Mouse (Mus musculus): ENCODE data around the gene Ube2g2. TPM values are rescaled to one million over a fixed set of nuclear protein-coding genes. Genes with fewer than 3 reads are reported as not detected.

Gene Ube2g2
- polyA plus RNA-seq, 1 experiment from 2014 or later: 72.8 TPM

DNA sequence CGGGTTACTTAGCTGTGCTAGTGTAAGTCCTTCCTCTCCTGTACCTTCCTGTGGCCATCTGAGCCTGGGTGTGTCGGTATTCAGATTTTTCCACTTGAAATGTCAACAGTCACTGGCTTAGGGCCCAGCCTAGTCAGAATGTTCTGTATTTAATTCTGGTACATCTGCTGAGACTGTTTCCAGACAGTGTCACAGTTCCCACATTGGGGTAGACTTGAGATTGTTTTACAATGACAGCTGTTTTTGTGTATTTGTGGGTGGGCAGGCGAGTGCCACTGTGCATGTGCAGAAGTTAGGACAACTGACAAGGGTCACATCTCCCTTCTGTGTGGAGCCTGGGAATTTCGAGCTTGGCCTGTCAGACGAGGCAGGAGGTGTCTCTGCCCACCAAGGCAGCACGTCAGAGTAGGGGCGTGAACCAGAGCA is 2.5 kb downstream of the Ube2g2 start:
- no peak overlapping the region for H3K4me3 ChIP-seq
- peak overlapping the region; percentile 65 for H3K27ac ChIP-seq (ENCODE audit: poor library complexity, severe bottlenecking)
- H3K4me1 ChIP-seq (replicated peaks): peaks cover 50% of the 10 kb centered on the region
- H3K9me3 ChIP-seq (replicated peaks): no peaks in the 10 kb centered on the region
- H3K36me3 ChIP-seq: no peaks in the 10 kb centered on the region
- WGBS: 53% methylated on average over 7 of the region's 7 CpGs
- ATAC-seq (ENCODE audit: insufficient number of reproducible peaks, low FRiP score): no peak
- H3K4me2 ChIP-seq: peak overlapping the region; percentile 76
- no peaks in the 10 kb centered on the region for H3K27me3 ChIP-seq (replicated peaks)
- peak overlapping the region; percentile 17 for H3K9ac ChIP-seq

DNA sequence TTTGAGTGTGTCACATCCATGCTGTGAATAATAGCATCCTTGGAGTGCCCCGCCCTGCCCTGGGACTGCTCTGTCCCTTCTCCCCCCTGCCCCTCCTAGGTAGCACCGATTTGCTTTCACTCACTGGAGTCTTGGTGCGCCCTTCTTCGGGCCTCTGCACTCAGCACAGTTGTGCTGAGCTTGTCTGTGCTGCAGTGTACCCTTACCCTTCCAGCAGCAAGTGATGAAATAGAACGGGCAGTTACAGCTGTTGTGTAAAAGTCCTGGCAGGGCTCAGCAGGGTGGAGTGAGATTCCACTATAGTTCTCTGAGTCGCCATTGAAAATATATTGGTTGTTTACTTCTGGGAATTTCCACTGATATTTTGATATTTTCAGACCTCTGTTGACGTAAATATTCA is 4.0 kb downstream of the Ube2g2 start:
- no peak overlapping the region for H3K27ac ChIP-seq (ENCODE audit: poor library complexity, severe bottlenecking)
- 0 out of 2 replicates have a peak, but pooled peaks cover 4% of the 10 kb centered on the region for H3K36me3 ChIP-seq
- no peaks in the 10 kb centered on the region for H3K9me3 ChIP-seq (replicated peaks)
- no peak overlapping the region for H3K9ac ChIP-seq
- no peak overlapping the region for H3K4me3 ChIP-seq
- 83% methylated on average over 7 of the region's 7 CpGs for WGBS
- no peaks in the 10 kb centered on the region for H3K27me3 ChIP-seq (replicated peaks)
- H3K4me2 ChIP-seq: no peak overlapping the region
- peaks cover 55% of the 10 kb centered on the region for H3K4me1 ChIP-seq (replicated peaks)
- ATAC-seq (ENCODE audit: insufficient number of reproducible peaks, low FRiP score): no peak

DNA sequence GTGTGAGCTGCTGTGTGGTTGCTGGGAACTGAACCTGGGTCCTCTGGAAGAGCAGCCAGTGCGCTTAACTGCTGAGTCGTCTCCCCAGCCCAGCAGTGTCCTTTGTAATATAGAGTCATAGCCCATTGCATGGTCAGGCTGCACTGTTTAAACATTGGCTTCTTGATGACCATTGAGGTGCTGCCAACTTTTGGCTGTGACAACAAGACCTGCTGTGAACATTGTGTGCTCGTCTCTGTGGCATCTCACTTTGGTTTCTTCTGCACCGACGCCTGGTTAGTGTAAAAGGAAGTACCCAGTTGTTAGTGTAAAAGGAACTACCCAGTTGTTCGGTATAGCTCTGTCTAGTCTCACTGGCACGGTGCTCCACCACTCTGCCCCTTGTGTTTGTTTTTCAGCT is 4.5 kb downstream of the Ube2g2 start:
- WGBS: 76% methylated on average over 7 of the region's 7 CpGs
- ATAC-seq (ENCODE audit: insufficient number of reproducible peaks, low FRiP score): no peak
- Histone ChIP-seq H3K27ac (ENCODE audit: poor library complexity, severe bottlenecking) (no peak overlapping the region), H3K9ac (no peak overlapping the region), H3K36me3 (peaks cover 9% of the 10 kb centered on the region), H3K9me3 (replicated peaks) (no peaks in the 10 kb centered on the region), H3K4me1 (replicated peaks) (peaks cover 55% of the 10 kb centered on the region), H3K4me2 (no peak overlapping the region), H3K27me3 (replicated peaks) (no peaks in the 10 kb centered on the region), H3K4me3 (no peak overlapping the region)

GRCm38 (mm10) chr10:77627497-77627896 is 5.4 kb downstream of the Ube2g2 start:
- Histone ChIP-seq H3K36me3 (peaks cover 16% of the 10 kb centered on the region), H3K27me3 (replicated peaks) (no peaks in the 10 kb centered on the region), H3K9me3 (replicated peaks) (no peaks in the 10 kb centered on the region), H3K4me3 (no peak overlapping the region), H3K4me2 (no peak overlapping the region), H3K9ac (no peak overlapping the region), H3K4me1 (replicated peaks) (peaks cover 52% of the 10 kb centered on the region), H3K27ac (ENCODE audit: poor library complexity, severe bottlenecking) (no peak overlapping the region)
- 29% methylated on average over 2 of the region's 2 CpGs for WGBS
- peak; percentile 79 for ATAC-seq (ENCODE audit: insufficient number of reproducible peaks, low FRiP score)

DNA sequence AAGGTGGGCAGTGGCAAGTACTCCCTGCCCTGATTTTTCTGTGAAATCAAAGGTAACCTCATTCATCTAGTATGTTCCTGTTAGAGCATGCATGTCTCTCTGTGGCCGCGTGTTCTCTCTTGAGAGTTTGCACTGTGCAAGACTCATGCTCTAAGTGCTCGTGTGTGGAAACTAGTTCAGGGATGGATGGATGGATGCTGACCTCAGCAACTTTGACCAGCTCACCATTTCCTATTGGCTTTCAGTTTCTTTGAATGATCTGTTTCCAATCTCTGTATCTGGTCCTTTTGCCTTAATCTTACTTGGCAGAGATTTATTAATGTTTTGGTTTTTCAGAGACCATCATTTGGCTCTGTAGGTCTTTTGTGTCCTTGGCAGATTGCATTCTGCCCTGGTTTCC is 7.1 kb downstream of the Ube2g2 start:
- Histone ChIP-seq H3K4me1 (replicated peaks) (peaks cover 52% of the 10 kb centered on the region), H3K9ac (no peak overlapping the region), H3K27me3 (replicated peaks) (no peaks in the 10 kb centered on the region), H3K27ac (ENCODE audit: poor library complexity, severe bottlenecking) (no peak overlapping the region), H3K4me3 (no peak overlapping the region), H3K36me3 (peaks cover 27% of the 10 kb centered on the region), H3K9me3 (replicated peaks) (no peaks in the 10 kb centered on the region), H3K4me2 (no peak overlapping the region)
- ATAC-seq (ENCODE audit: insufficient number of reproducible peaks, low FRiP score): no peak
- 85% methylated on average over 3 of the region's 3 CpGs for WGBS

DNA sequence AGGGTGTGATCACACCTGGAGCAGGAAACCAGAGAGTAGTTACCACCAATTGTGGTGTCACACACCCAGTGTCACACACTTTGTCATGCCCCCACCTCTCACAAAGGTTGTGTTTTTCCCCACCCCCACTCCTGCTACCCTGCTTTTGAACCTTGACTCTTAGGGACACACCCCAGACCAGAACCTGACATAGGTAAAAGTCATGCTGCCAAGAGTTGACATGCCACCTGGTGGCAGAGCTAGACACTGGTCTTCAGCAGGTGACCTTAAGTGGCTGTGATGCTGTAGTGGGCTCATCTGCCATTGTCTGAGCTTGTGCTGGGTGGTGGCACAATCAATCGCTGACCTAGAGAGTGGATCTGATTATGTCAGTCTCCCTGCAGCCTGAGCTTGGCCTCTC is 7.9 kb downstream of the Ube2g2 start:
- ATAC-seq (ENCODE audit: insufficient number of reproducible peaks, low FRiP score): no peak
- Histone ChIP-seq H3K27me3 (replicated peaks) (no peaks in the 10 kb centered on the region), H3K27ac (ENCODE audit: poor library complexity, severe bottlenecking) (no peak overlapping the region), H3K4me2 (no peak overlapping the region), H3K9ac (no peak overlapping the region), H3K4me3 (no peak overlapping the region), H3K9me3 (replicated peaks) (no peaks in the 10 kb centered on the region), H3K4me1 (replicated peaks) (peaks cover 51% of the 10 kb centered on the region), H3K36me3 (peaks cover 27% of the 10 kb centered on the region)
- 82% methylated on average over 1 of the region's 1 CpGs for WGBS

- H3K27me3 ChIP-seq (replicated peaks): no peaks in the 10 kb centered on the region
- no peak overlapping the region for H3K4me3 ChIP-seq
- 79% methylated on average over 6 of the region's 6 CpGs for WGBS
- no peak overlapping the region for H3K4me2 ChIP-seq
- H3K27ac ChIP-seq (ENCODE audit: poor library complexity, severe bottlenecking): peak overlapping the region; percentile 41
- no peaks in the 10 kb centered on the region for H3K9me3 ChIP-seq (replicated peaks)
- no peak for ATAC-seq (ENCODE audit: insufficient number of reproducible peaks, low FRiP score)
- peaks cover 36% of the 10 kb centered on the region for H3K36me3 ChIP-seq
- H3K9ac ChIP-seq: no peak overlapping the region
- H3K4me1 ChIP-seq (replicated peaks): peaks cover 62% of the 10 kb centered on the region
These were observed 11.9 kb downstream of the Ube2g2 start for GRCm38 (mm10) chr10:77634016-77634415.

GRCm38 (mm10) chr10:77634452-77635231 is 12.6 kb downstream of the Ube2g2 start:
- H3K36me3 ChIP-seq: peaks cover 37% of the 10 kb centered on the region

GRCm38 (mm10) chr10:77636234-77636922 is 14.3 kb downstream of the Ube2g2 start:
- WGBS: 88% methylated on average over 7 of the region's 7 CpGs
- Histone ChIP-seq H3K9me3 (replicated peaks) (no peaks in the 10 kb centered on the region), H3K27ac (ENCODE audit: poor library complexity, severe bottlenecking) (no peak overlapping the region), H3K36me3 (peaks cover 45% of the 10 kb centered on the region), H3K9ac (no peak overlapping the region), H3K27me3 (replicated peaks) (no peaks in the 10 kb centered on the region), H3K4me2 (no peak overlapping the region), H3K4me1 (replicated peaks) (peaks cover 62% of the 10 kb centered on the region), H3K4me3 (no peak overlapping the region)
- no peak for ATAC-seq (ENCODE audit: insufficient number of reproducible peaks, low FRiP score)

More at GRCm38 (mm10) chr10:77634452-77635231, 12.6 kb downstream of the Ube2g2 start:
- peak overlapping the region; percentile 22; the same call in 1 of the 2 replicates for H3K4me2 ChIP-seq
- H3K4me1 ChIP-seq (replicated peaks): peaks cover 66% of the 10 kb centered on the region
- WGBS: 43% methylated on average over 13 of the region's 13 CpGs
- H3K27me3 ChIP-seq (replicated peaks): no peaks in the 10 kb centered on the region
- peak overlapping the region; percentile 82 for H3K27ac ChIP-seq (ENCODE audit: poor library complexity, severe bottlenecking)
- H3K4me3 ChIP-seq: no peak overlapping the region
- ATAC-seq (ENCODE audit: insufficient number of reproducible peaks, low FRiP score): peak; percentile 74
- no peak overlapping the region for H3K9ac ChIP-seq
- H3K9me3 ChIP-seq (replicated peaks): no peaks in the 10 kb centered on the region

GRCm38 (mm10) chr10:77638956-77639355 is 16.9 kb downstream of the Ube2g2 start:
- Histone ChIP-seq H3K4me2 (no peak overlapping the region), H3K27ac (ENCODE audit: poor library complexity, severe bottlenecking) (peak overlapping the region; percentile 25; the same call in 1 of the 2 replicates), H3K4me3 (no peak overlapping the region), H3K4me1 (replicated peaks) (peaks cover 59% of the 10 kb centered on the region), H3K36me3 (peaks cover 47% of the 10 kb centered on the region), H3K27me3 (replicated peaks) (no peaks in the 10 kb centered on the region), H3K9me3 (replicated peaks) (no peaks in the 10 kb centered on the region), H3K9ac (no peak overlapping the region)
- 56% methylated on average over 6 of the region's 6 CpGs for WGBS
- peak; percentile 60 for ATAC-seq (ENCODE audit: insufficient number of reproducible peaks, low FRiP score)

DNA sequence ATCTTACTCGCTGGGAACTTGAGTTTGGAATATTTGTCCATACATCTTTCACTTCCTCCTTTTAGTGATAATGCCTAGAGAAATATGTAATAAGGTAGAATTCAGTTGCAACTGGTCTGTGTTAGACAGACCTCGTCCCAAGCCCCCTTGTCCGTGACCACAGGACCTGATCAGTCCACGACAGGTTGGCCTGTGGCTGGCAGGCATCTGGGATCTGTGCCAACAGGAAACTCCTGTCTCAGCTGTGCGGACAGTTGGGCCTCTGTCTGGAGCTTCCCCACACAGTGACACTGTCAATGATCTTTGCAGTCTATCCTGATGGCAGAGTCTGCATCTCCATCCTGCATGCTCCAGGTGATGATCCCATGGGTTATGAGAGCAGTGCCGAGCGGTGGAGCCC is 21.1 kb downstream of the Ube2g2 start:
- Histone ChIP-seq H3K9me3 (replicated peaks) (no peaks in the 10 kb centered on the region), H3K4me2 (no peak overlapping the region), H3K27ac (ENCODE audit: poor library complexity, severe bottlenecking) (no peak overlapping the region), H3K4me1 (replicated peaks) (peaks cover 33% of the 10 kb centered on the region), H3K9ac (no peak overlapping the region), H3K36me3 (peaks cover 66% of the 10 kb centered on the region), H3K27me3 (replicated peaks) (no peaks in the 10 kb centered on the region), H3K4me3 (no peak overlapping the region)
- ATAC-seq (ENCODE audit: insufficient number of reproducible peaks, low FRiP score): no peak
- whole genome bisulfite sequencing: 68% methylated on average over 7 of the region's 7 CpGs
